Mouse (Mus musculus) mature B cell (primary cell): ENCODE results near the gene Hepacam.

Experiments
- in situ Hi-C: fragments of 300-500 bp; cut with MboI; formaldehyde crosslinking; loops from 2 replicates; pipeline ENCODE4 v1.14.3; 2019

The Hepacam gene

GRCm38 (mm10) chr9:37384284-37385182, 17.4 kb downstream of the Hepacam start:
- in situ Hi-C loops = no loop called here

GRCm38 (mm10) chr9:37390891-37391290, 23.7 kb downstream of the Hepacam start:
- in situ Hi-C loops = no loop called here

- in situ Hi-C loops = no loop called here
Observed at GRCm38 (mm10) chr9:37392071-37392470, 24.9 kb downstream of the Hepacam start.

- in situ Hi-C loops = no loop called here
Observed at GRCm38 (mm10) chr9:37393482-37394131, 26.5 kb downstream of the Hepacam start.

GRCm38 (mm10) chr9:37400585-37400984, 33.4 kb downstream of the Hepacam start:
- in situ Hi-C loops = no loop called here

GRCm38 (mm10) chr9:37401802-37402201, 34.7 kb downstream of the Hepacam start, which contains the start of gene Robo4:
Gene Robo4, plus strand, starts transcription at chr9:37401897.
- in situ Hi-C loops = no loop called here

GRCm38 (mm10) chr9:37402501-37402900, 35.4 kb downstream of the Hepacam start:
- in situ Hi-C loops = no loop called here

- in situ Hi-C loops = no loop called here
Observed at GRCm38 (mm10) chr9:37403011-37403410, 35.9 kb downstream of the Hepacam start.

GRCm38 (mm10) chr9:37406372-37406771, 39.2 kb downstream of the Hepacam start:
- in situ Hi-C loops = no loop called here

- in situ Hi-C loops = no loop called here
Observed at GRCm38 (mm10) chr9:37407850-37408502, 40.8 kb downstream of the Hepacam start.

- in situ Hi-C loops = no loop called here
Observed at GRCm38 (mm10) chr9:37409698-37410445, 42.7 kb downstream of the Hepacam start.

GRCm38 (mm10) chr9:37412989-37413388, 45.8 kb downstream of the Hepacam start:
- in situ Hi-C loops = no loop called here

- in situ Hi-C loops = no loop called here
Observed at GRCm38 (mm10) chr9:37414666-37415065, 47.5 kb downstream of the Hepacam start.

GRCm38 (mm10) chr9:37418791-37419190, 51.6 kb downstream of the Hepacam start:
- in situ Hi-C loops = no loop called here

GRCm38 (mm10) chr9:37420676-37421075, 53.5 kb downstream of the Hepacam start:
- in situ Hi-C loops = no loop called here

- in situ Hi-C loops = no loop called here
Observed at GRCm38 (mm10) chr9:37421239-37421638, 54.1 kb downstream of the Hepacam start.

- in situ Hi-C loops = no loop called here
Observed at GRCm38 (mm10) chr9:37429326-37429725, 62.2 kb downstream of the Hepacam start.

GRCm38 (mm10) chr9:37430582-37430981, 63.4 kb downstream of the Hepacam start:
- in situ Hi-C loops = no loop called here

GRCm38 (mm10) chr9:37432026-37432666, 65.0 kb downstream of the Hepacam start:
- in situ Hi-C loops = no loop called here

- in situ Hi-C loops = no loop called here
Observed at GRCm38 (mm10) chr9:37432720-37433421, 65.7 kb downstream of the Hepacam start, which contains the start of gene Robo3. Gene Robo3, minus strand, starts transcription at chr9:37433246.
